Mouse (Mus musculus) layer of hippocampus, adult 9-11 months (tissue): ENCODE data around the gene Gm49337.

Experiments
- DNase-seq: peaks from one replicate; pipeline ENCODE4 v3.0.0; 2022

Gm49337 gene

DNA sequence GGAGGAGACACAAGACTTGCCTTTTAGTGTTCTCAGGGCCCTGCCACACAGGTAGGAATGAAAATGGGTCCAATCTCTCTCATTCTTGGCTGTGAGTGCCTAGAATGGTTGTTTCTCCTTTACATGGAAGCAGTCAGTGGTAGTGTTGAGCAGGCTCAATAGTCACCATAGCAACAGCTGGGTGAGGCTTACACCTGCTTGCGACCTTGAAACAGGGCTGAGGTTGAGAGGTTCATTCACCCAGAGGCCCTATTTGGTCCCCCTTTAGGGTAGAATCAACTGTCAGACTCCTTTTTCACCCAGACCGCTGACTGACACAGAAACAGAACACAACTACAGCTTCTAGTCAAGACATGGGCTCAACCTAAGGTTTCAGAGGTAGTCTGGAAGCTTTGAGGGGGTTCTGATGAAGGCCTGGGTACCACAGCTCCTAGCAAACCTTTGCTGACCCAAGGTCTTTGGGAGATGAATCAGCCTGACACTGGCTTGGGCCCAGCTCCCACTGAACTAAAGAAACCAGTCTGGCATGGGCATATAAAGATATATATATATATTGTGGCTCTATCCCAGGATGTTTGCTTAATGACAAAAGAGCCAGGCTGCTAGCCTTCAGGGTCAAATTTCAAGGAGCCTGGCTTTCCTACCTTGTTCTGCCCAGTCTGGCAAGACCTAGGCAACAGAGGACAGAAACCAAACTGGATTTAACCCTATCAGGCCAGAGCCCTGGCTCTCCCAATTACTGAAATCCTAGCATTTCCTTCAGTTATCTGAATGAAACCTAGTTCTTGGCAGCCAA, 8.2 kb upstream of the Gm49337 start:
- no peak for DNase-seq

DNA sequence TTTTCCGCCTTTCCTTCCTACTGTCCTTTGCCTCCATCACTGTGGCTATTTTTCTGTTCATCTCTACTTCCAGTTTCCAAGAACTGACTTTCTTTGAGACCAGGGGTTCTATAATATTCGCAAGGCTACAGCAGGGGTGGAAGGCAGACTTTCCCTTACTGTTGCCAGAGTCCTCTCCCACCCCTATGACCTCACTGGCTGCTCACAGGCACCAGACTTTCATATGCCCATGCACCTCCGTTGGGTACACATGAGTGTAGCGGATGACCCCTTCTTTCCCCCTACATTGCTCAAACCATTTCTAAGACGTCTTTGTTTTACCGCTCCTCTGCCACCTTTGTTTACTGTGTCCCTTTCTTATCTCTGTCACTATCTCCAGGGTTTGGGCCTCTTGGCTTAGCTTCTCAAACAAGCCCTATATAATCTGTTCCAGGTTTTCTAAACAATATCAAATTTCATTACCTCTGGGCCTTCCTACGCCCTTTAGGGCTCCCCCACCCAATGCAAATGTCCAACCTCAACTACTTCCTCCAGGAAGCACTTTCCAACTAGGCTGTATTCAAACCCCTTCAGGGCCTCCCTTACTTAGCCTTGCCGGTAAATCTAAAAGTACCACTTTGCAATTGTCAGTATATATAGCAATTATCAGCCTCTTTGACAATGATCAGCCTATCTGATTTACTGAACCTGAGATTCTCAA, 7.3 kb upstream of the Gm49337 start:
- DNase-seq = no peak

DNA sequence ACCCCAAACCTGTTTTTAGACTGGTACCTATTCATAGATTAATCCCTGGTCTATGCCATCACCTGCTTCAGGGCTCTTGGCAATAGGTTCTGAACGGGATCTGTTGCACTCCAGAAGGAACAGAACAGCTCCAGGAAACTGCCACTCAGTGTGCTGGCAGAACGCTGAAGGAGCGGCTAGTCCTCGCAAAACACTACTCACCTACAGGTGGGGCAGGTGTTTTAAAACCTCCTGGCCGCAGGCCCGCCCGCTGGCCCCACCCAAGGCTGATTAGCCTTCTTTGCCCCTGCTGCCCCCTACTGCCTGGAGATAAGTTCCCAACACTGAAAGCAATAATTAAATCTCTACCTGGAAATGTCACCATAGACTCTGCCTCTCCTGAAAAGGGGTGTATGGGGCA, 5.8 kb upstream of the Gm49337 start, which contains the start of gene Tspan1:
Gene Tspan1 (minus strand): TSS at position 198 of the 400 bp plus-strand sequence.
- no peak for DNase-seq

DNA sequence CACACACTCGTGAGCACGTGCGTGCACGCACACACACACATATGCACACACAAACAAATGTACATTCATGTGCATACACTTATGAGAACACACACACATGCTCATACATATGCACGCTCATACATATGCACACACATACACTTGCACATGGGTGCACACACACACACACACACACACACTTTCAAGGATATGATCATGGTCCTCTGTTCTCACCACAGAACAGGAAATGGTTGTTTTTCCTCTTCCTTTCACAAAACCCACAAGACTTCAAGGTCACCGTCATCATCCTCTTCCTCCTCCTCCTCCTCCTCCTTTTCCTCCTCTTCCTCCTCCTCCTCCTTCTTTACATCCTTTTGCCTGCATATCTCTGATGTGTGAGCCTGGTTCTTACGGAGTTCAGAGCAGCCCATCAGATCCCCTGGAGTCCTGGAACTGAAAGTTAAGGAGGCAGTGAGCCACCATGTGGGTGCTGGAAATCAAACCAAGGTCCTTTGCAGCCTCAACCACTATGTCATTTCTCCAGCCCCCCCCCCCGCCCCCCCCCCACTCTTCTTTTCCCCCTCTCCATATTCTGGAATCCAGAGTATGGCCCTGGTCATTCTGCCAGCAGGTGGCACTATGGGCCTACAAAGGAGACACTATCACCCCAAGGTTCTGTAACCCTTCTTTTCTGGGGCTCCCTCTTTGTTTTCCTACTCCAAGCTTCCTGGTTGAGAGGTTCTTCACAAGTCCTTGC, 4.4 kb upstream of the Gm49337 start:
- DNase-seq = peak; percentile 71

DNA sequence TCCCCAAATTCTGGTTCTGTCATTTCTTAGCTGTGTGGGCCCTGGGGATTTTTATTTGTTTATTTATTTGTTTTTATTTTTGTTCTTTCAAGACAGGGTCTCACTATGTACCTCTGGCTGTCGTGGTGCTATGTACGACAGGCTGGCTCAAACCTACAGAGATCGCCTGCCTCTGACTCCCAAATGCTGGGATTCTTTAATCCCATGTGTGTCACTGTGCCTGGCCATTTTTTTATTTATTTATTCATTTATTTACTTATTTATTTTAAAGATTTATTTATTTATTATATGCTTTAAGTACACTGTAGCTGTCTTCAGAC, 3.9 kb upstream of the Gm49337 start:
- no peak for DNase-seq

DNA sequence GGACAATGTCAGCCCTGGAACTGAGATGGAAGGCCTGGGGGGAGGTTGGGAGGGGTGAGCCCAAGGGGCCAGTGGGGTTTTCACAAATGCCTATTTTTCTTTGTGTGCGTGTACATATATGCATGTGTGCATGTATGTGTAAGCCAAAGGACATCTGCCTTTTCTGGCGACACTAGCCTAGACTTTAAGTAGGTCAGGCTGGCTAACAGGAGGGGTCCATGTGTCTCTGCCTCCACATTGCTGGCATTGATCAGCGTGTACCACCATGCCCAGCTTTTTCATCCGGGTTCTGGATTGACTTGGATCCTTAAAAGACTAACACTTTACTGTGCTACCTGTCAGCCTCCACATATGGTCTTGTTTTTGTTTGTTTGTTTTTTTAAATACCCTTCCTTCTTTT, 568 bp downstream of the Gm49337 start:
- DNase-seq = no peak

DNA sequence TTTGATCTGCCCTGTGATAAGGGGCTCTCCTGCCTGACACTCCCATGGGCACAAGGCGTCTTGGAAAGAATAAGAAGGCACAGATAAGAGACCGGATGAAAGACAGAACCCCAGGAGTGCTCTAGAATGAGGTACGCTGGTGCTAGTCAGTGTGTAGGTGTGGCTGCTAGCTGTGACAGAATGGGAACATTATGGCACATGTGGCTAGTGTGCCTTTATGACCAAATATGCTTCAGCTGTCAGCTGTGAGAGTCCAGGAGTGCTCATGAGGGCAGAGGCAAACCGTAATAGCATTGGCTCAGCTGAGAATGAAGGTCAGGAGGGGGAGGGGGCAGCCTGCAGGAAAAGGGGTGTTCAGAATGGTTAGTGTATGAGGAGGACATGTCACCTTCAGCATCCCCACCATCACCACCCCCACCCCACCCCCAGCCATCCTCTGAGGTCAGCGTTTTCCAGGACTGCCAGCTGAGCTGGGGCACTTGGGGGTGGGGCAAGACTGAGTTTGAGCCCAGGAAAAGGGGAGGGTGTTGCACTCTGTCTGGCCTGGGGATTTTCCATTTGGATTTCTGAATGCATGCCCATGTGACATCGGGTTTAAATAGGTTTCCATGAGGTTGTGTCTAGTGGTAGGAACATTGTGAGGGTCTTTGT, 1.4 kb downstream of the Gm49337 start:
- no peak for DNase-seq

DNA sequence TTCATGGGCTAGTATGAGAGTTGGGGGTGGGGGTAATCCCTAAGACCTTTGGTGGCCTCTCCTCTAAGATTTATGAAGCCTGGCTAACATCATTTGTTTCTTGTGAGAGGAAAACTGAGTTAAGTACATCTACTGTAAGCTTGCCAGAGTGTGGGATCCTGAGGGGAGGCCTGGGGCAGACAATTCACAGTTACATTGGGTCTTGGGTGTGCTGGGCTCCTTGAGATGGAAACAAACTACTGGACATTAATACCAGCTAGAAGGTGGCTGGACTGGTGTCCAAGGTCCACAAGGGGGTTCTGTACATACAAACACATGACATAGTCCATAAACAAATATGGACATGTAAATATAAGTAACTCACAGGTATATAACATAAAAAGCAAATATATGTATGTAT, 2.0 kb downstream of the Gm49337 start:
- DNase-seq = no peak

DNA sequence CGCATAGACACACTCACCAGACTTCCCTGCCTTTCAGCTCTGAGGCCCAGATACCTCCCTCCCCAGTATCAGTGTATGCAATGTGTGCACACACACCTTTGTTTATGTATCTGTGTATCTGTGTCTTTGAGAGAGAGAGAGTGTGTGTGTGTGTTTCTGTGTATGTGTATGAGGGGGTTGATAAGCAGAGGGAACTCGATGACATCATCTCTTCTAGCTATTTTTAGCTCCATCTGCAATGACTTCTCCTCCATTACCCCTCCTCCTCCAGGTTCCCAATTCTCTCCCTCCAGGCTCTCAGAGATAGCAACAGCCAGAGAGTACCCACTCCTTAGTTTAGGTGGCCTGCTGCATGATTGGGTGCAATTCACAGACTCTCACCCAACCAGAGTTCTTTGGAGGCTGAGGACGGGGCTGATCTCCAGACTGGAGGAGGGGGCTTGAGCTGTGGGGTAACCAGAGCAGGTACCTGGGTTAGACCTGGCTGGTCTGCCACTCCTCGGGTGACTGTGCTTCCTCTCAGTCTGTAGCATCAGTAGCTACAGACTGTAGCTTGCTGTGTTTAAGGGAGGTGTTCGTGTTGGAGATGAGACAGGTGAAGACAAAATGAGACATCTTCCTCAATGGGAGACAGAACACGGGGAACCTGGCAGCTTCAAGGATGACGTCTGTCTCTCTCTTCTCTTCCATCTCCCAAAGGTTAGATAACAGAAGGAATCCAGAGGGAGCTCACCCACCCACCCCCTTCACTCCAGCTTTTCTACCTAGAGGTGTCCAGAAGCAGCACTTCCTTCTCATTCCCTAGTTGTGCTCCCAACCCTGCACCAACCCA, 2.7 kb downstream of the Gm49337 start:
- DNase-seq = peak; percentile 49

DNA sequence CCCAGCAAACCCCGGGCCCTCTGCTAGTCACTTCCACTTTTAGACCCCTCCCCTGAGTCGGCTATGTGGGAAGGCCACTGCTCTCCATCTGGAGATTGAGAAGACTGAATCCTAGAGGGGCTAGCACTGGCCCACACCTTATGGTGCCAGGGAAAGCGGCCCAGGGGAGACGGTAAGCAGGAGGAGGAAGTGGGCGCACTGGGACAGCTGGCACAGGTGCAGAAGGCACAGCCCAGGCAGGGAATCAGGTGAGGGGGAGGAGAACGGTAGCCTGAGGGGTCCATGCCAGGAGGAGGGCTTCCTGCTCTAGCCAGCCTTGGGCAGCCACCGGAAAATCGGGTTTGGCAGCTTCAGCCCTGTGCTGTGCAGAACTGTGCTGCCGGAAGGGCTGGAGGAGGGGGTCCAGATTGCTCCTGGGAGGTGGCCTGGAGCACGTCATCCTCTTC, 3.4 kb downstream of the Gm49337 start:
- peak; percentile 71 for DNase-seq

DNA sequence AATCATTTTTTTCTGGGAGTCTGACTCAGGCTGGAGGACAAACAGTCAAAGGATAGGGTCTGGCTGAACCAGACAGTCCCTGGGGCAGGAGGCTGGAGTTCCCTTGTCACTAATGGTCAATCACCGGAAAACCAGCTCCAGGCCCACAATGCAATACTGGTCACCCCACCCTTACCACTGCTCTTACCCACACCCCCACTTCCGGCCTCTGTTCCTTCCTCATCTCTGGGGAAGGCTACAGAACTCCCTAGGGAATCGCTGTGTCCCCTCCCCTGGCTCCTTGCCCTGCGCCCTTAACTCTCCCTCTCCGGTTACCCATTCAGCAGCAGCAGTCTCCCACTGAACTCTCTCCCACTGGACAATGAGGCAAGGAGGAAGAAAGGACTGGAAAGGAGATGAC, 4.0 kb downstream of the Gm49337 start:
- DNase-seq = no peak

DNA sequence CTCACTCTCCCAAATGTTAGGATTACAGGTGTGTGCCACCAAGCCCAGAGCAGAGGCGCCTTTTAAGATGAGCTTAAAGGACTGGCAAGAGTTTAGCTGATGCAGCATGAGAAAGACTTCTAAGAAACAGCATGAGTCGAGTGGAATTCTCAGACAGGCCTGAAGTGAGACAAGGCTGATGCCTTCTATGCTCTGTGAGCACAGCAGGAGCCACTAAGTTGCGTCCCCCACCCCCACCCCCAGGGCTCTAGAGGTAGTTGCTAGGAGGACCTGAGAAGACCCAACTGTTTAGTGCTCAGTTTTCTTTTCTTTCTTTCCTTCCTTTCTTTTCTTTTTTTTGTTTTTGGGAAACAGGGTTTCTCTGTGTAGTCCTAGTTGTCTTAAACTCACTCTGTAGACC, 8.9 kb downstream of the Gm49337 start:
- DNase-seq = no peak

DNA sequence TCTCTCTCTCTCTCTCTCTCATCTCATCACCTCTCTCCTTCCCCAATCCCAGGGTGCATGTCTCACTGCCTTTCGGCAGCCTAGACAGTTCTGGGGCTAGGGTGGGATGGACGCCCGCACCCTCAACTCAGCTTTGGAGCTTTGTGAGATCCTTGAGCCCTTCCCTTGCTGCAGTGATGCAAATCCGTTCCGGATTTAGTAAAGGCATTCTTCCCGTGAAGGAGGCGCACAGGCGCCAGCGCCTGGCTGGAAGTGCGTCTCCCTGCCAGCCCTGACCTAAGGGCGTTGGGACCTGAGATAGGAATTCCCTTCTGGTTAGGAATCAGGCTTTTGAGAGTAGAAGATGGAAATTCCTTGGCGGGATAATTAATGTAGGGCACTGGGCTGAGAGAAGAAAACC, 9.6 kb downstream of the Gm49337 start:
- no peak for DNase-seq

DNA sequence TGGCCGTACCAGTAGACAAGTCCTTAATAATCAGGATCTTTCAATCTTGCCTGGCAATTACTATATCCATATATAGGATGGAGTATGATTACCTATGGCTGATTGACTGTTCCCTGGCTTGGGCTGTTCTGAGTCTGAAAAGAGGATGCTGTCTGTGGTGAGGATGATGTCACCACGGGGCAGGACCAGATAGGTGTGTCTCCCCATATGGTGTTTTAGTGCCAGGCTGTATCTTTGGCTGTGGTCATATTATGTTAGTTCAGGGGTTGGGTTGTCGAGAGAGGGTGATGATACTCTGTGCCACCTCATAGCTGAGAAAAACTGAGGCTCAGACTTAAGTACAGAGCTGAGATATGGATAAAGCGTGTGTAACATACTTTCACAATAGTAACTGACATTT, 11.9 kb downstream of the Gm49337 start:
- no peak for DNase-seq

DNA sequence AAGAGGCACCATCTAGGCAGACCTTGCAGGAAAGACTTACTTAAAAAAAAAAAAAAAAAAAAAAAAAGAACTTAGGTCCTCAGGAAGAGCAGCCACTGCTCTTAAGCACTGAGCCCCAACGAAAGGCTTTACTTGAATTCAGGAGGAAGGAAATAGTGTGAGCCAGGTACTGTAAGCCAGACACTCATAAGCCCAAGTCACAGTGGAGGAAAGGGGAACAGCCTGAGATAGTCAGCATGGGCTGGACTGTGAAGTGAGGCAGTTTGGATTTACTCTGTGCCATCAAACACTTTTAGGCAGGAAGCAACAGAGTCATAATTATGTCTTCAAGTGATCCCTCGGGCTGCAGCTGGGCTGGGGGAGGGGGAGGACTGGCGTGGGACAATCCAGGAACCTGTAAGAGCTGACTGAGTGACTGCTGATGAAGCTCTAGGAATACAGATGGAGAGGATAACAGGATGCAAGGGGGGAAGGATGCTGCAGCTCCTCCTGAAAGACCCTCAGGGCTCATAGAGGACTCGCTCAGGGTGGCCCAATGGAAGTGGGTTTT, 19.2 kb downstream of the Gm49337 start:
- no peak for DNase-seq

DNA sequence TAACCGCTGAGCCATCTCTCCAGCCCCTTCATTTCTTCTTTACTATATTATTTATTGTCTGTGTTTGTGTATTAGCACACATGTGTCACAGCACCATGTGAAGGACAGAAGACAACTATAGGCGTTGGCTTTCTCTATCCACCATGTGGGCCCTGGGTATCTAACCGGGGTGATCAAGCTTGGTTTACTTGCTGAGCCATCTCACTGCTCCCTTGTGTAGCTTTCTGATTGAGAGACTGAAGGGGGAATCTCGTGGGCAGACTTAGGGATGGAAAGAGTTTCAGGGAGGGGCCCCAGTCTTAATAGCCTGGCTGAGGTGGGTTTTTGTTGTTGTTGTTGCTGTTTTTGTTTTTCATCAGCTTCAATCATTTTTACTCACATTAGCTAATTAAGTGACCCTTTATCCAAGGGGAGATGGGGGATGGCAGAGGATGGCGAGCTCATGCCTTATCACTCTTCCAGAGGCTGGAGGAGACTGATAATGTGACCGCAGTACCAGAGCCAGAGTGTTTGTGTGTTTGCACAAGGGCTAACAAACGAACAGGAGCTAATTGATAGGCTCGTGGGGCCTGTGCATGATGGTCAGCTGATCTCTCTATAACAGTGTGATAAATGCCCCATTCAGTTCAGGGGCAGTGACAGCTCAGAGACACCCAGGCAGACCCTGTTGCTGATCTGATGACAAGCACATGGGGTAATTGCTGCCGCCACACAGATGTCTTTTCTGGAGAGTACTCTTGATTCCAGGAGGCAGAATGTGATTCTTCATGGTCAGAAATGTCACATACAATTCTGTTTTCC, 20.6 kb downstream of the Gm49337 start:
- peak; percentile 35 for DNase-seq

DNA sequence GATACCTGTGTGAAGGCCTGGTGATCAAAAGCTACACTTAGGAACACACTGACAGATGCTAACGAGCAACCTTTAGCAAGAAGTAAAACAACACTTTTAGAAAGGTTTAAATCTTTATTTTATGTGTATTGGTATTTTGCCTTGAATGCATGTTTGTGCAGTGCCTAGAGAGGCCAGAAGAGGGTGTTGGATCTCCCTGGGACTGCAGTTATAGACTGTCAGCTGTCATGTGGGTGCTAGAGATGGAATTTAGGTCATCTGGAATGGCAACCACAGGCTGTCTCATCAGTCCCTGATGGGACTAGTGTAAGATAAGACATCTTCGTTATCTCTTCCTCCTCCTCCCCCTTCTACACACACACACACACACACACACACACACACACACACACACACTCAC, 25.2 kb downstream of the Gm49337 start:
- DNase-seq = no peak

DNA sequence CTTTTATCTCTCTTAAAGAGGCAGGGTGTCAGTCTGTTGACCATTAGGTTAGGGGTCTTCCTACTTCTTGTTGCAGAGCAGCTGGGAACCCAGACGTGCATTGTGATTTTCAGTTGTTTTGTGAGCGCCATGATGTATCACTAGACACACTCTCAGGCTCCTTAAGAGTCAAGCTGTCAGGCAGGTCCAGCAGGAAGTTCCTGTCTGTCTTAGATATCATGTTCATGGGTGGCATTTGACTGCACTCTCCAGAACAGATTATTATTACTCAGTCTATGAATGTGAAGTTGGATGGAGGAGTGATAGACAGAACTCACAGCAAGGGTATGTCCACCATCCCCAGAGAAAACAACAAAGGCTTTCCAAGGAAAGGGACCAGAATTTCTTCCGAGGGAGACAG, 31.2 kb downstream of the Gm49337 start:
- DNase-seq = no peak

DNA sequence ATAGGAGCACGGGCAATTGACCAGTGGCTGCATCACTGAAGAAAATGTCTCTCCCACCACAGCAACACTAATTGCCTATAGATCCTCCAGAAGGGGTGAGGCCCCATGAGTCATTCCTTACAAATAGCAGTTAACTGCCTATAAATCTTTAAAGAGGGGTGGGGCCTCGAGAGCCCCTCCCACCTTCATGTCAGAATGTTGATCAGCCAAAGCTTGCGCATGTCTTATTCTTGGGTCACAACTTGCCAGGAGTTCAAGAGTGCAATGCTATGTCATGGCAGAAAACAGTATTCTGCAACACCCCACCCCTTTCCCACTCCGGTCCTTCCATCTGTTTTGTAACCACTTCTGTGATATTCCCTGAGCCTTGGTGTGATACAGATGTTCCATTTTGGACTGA, 33.3 kb downstream of the Gm49337 start:
- DNase-seq = no peak

DNA sequence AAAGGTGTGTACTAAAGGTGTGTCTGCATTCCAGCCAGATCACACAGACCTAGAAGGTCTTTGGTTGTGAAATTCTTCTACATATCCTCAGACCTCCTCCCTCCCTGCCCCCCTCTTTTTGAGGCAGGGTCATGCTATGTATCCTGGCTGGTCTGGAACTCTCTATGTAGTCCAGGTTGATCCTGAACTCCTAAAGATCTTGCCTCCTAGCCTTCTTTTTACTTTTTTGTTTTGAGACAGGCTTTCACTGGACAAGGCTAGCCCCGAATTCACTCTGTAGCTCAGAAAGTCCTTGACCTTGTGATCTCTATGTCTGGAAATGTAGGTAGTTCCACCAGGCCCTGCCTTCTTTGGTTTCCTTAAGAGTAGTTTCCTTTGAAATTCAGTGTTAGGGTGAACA, 35.7 kb downstream of the Gm49337 start:
- DNase-seq = no peak

DNA sequence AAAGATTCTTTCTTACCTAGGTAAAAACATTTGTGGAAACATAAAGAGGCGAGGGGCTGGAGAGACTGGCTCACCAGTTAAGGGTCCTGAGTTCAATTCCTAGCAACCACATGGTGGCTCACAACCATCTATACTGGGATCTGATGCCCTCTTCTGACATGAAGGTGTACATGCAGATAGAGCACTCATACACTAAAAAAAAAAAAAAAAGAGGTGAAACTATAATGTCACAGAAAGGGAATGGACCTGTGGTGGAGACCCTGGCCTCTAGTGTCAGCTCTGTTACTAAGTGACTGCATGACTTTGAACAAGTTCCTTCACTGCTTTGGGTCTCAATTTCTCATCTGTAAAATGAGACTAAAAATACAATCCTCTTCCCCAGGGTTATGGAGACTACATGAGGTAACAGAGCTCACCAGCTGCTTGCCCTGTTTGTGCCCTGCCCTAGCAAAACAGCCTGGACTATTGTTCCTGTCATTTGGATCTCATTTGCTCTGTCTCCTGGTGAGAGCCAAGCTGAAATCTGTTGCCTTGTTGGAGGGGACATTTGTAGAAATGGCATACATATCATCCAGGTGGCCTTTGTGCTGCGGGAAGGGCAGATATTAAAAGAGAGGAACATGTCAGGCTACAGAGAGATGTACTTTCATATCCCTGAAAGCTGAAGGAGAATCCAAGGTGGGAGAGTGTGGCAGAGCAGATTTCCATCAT, 42.9 kb downstream of the Gm49337 start:
- no peak for DNase-seq
